Mouse (Mus musculus) left cerebral cortex, adult 18-20 months (tissue): Measurements from ENCODE around the gene Pcgf5. TPM values are rescaled to one million over a fixed set of nuclear protein-coding genes. Genes with fewer than 3 reads are reported as not detected.

Experiments used
- DNase-seq, 2 experiments: peaks; one replicate each; pipeline ENCODE4 v3.0.0; 2021 to 2022; ENCODE audit warnings: low spot score in 2 of 2, mixed read lengths in 1 of 2
- long read RNA-seq, 2 experiments: library from polyadenylated mRNA; stranded (forward); transcript quantifications; one replicate each; pipeline ENCODE4 v2.0.0; 2021
- total RNA-seq, 2 experiments: library from RNA; stranded (reverse); gene quantifications; 2 replicates each; pipeline ENCODE4 v1.2.3; 2021

Pcgf5 gene
- 10 to 100 TPM; 30.8 to 31.9 TPM for total RNA-seq
- long read RNA-seq, experiment 1, full-length matches to known transcripts: 18 of 30 reads
- long read RNA-seq, experiment 1, partial matches to known transcripts: 0 of 30 reads
- long read RNA-seq, experiment 1, other reads (novel, unspliced or antisense): 12 of 30 reads
- long read RNA-seq, experiment 2, full-length matches to known transcripts: 10 of 20 reads
- long read RNA-seq, experiment 2, partial matches to known transcripts: 0 of 20 reads
- long read RNA-seq, experiment 2, other reads (novel, unspliced or antisense): 10 of 20 reads

GRCm38 (mm10) chr19:36348161-36348800 lies at the start of gene Pcgf5:
Pcgf5 (plus strand) TSS chr19:36348309.
- DNase-seq: peak; percentile 63 to 72

GRCm38 (mm10) chr19:36305542-36305941 lies 42.6 kb upstream of the Pcgf5 start:
- peak in 1 of 2 experiments; percentile 5 for DNase-seq

GRCm38 (mm10) chr19:36314010-36314409 lies 34.1 kb upstream of the Pcgf5 start:
- DNase-seq: peak; percentile 19 to 50

GRCm38 (mm10) chr19:36319735-36320134 lies 28.4 kb upstream of the Pcgf5 start:
- no peak for DNase-seq

GRCm38 (mm10) chr19:36321066-36321465 lies 27.0 kb upstream of the Pcgf5 start:
- peak; percentile 55 to 77 for DNase-seq

- no peak for DNase-seq
Observed at GRCm38 (mm10) chr19:36323326-36323725, 24.8 kb upstream of the Pcgf5 start.

GRCm38 (mm10) chr19:36328678-36329077 lies 19.4 kb upstream of the Pcgf5 start:
- DNase-seq: no peak

- no peak for DNase-seq
Observed at GRCm38 (mm10) chr19:36347376-36347775, 733 bp upstream of the Pcgf5 start.

- DNase-seq: no peak
Observed at GRCm38 (mm10) chr19:36347831-36348160, 313 bp upstream of the Pcgf5 start.

- peak; percentile 72 to 82 for DNase-seq
Observed at GRCm38 (mm10) chr19:36348801-36349486, 835 bp downstream of the Pcgf5 start.

GRCm38 (mm10) chr19:36349487-36349955 lies 1.4 kb downstream of the Pcgf5 start:
- no peak for DNase-seq

- DNase-seq: no peak
Observed at GRCm38 (mm10) chr19:36350181-36350580, 2.1 kb downstream of the Pcgf5 start.

- DNase-seq: no peak
Observed at GRCm38 (mm10) chr19:36350870-36351269, 2.8 kb downstream of the Pcgf5 start.

GRCm38 (mm10) chr19:36362541-36362940 lies 14.4 kb downstream of the Pcgf5 start:
- DNase-seq: no peak

- no peak for DNase-seq
Observed at GRCm38 (mm10) chr19:36364757-36365156, 16.6 kb downstream of the Pcgf5 start.

- DNase-seq: no peak
Observed at GRCm38 (mm10) chr19:36371478-36371877, 23.4 kb downstream of the Pcgf5 start.

GRCm38 (mm10) chr19:36373056-36373621 lies 25.0 kb downstream of the Pcgf5 start:
- DNase-seq: no peak

- DNase-seq: no peak
Observed at GRCm38 (mm10) chr19:36375200-36375783, 27.2 kb downstream of the Pcgf5 start.

GRCm38 (mm10) chr19:36377729-36378128 lies 29.6 kb downstream of the Pcgf5 start:
- DNase-seq: no peak

GRCm38 (mm10) chr19:36378511-36379232 lies 30.6 kb downstream of the Pcgf5 start:
- no peak for DNase-seq

- no peak for DNase-seq
Observed at GRCm38 (mm10) chr19:36382901-36383300, 34.8 kb downstream of the Pcgf5 start.
